Mouse (Mus musculus) heart, adult 2 months (tissue): Measurements from ENCODE around the gene Robo1.

Experiments used
- CTCF ChIP-seq: fragments of 200-600 bp; IDR thresholded peaks from 2 replicates; pipeline ENCODE4 v1.8.1; 2022; ENCODE audit warnings: antibody characterized with exemption, mild to moderate bottlenecking, moderate library complexity
- EP300 ChIP-seq: fragments of 200-500 bp; IDR thresholded peaks from 2 replicates; pipeline ENCODE4 v1.6.1; 2011; ENCODE audit warnings: low read depth, low read length, control low read depth; ENCODE audit not compliant: insufficient read depth
- POLR2A ChIP-seq: fragments of 200-500 bp; IDR thresholded peaks from 2 replicates; pipeline ENCODE4 v1.6.1; 2011; ENCODE audit warnings: mild to moderate bottlenecking, low read depth, low read length, control low read depth; ENCODE audit not compliant: insufficient read depth

DNA sequence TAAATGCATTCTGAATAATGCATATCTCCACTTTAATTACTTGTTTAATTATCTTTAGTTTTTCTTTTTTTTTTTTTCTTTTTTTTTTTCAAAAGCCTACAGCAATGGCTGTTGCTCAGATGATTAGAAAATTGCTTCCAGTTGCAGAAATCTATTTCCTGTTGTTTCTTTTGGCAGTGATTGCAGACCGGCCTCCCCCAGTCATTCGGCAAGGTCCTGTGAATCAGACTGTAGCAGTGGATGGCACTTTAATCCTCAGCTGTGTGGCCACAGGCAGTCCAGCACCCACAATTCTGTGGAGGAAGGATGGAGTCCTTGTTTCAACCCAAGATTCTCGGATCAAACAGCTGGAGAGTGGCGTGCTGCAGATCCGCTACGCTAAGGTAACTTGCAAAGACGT is 661.9 kb downstream of the Robo1 start:
- TF ChIP-seq CTCF: no peak
- TF ChIP-seq POLR2A: no peak
- no peak for TF ChIP-seq EP300
